Mouse (Mus musculus) left cerebral cortex, postnatal 25 days (tissue): ENCODE results near the gene Krtap7-1. TPM values are rescaled to one million over a fixed set of nuclear protein-coding genes. Genes with fewer than 3 reads are reported as not detected.
A peak's percentile ranks its signal among the peaks of the same experiment; 100 is the strongest.

Experiments
- DNase-seq, 2 experiments: peaks; one replicate each; pipeline ENCODE4 v3.0.0; 2022; ENCODE audit warnings: low spot score in 2 of 2, mixed read lengths in 1 of 2
- intact Hi-C: fragments of 180-260 bp; cut with DNase I; formaldehyde crosslinking; loops from one replicate; pipeline ENCODE4 v1.15.1; 2025
- total RNA-seq, 2 experiments: library from RNA; stranded (reverse); gene quantifications; 2 replicates each; pipeline ENCODE4 v1.2.3; 2021

The Krtap7-1 gene
- not detected for total RNA-seq

DNA sequence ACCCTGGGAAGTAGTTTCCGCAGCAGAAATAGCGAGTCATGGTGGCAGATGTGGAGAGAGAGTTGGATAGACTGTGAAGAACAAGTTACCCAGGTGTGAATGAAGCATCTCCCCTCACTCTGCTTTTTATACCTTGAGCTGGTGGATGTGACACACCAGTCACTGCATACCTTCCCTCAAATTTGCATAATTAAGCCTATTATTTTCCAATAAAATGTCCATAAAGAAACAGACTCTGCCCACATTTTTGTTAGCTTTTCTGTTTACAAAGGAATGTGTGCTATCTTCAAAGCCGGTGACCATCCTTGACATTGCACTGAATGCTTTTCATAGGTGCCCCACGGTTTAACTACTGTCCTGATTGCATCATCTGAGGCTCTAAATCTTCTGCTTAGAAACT lies at the start of gene Krtap7-1:
Krtap7-1 (minus strand) TSS at position 101 of the 400 bp plus-strand sequence.
- intact Hi-C loops: no loop called here
- DNase-seq: no peak

- DNase-seq: peak in 1 of 2 experiments; percentile 55
- intact Hi-C loops: no loop called here
Measured at GRCm38 (mm10) chr16:89550298-89550697, 42.2 kb upstream of the Krtap7-1 start.

DNA sequence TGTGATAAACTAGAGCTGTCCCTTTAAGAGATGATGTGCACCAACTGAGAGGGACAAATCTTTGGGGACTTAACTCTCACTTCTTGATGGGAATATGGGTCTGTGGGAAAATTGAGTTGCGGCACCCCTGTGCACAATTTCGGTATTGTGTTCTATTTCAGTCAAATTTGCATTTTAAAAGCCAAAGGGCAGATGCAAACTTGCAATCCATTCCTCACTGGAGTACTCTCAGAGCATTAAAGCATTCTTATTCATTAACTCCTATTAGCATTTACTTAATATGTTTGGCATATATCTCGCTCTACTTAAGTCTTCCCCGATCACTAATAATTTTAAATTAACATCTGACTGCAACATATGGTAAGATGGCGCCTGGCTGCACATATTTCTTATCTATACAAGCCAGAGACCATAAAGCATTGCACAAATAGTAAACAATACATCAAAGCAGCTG lies 29.9 kb upstream of the Krtap7-1 start:
- intact Hi-C loops: no loop called here
- DNase-seq: no peak

DNA sequence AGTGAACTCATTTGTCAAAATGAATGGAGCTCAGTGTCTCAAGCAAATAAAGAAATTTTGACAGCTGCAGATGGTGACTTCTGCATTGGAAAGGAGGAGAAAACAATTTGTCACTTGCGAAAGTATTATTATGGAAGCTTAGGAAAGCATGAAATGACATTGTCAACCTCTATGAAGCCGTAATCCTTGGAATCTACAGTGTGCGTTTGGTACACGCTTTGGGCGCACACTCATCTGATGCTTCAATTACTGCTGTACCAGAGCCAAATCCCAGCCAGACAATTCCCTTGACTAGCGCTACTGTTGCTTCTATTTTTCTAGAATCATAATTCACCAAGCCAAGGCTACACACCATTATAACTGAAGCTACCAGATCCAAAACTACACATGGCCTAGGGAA lies 29.2 kb upstream of the Krtap7-1 start:
- DNase-seq: no peak
- intact Hi-C loops: no loop called here

DNA sequence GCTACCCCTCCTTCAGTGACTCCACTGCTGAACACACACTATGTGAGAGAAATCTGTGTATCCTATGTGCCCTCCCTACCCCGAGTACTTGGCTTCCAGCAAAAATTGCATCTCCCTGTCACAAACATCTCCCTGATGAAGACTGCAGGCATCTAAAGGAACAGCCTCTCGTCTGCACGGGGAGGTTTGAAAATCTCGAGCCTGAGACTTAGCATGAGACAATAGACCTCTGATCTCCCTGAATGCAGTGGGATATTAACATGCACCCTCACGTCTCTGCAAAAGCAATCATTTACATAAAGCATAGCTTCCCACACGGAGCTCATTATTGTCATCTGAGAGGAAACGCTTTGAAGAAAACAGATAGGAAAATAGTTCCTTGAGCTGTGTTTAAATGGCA lies 22.4 kb upstream of the Krtap7-1 start:
- DNase-seq: peak; percentile 17 to 35
- intact Hi-C loops: loop anchor here (5.0 kb wide), 1 partner anchor 232 kb away; no protein-coding TSS in a partner anchor

DNA sequence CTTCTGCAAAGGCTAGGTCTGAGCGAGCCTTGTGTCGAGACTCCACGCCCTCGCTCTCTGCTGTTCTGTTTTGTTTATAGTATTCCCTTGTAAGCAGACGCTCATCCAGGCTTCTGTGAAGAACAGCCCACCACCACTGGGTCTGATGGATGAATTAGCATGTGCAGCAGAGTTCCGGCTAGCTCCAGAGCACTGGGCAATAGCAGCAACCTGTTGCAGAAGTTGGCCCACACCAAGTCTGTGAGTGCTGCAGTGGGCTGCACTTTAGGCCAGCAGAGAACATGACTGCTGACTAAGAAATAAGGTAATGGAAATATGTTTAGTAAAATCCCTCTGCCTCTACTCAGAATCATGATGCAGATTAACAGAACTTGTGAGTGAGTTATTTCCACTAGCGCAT lies 21.7 kb upstream of the Krtap7-1 start:
- intact Hi-C loops: loop anchor here (5.0 kb wide), 1 partner anchor 232 kb away; no protein-coding TSS in a partner anchor
- DNase-seq: no peak

- intact Hi-C loops: no loop called here
- no peak for DNase-seq
Measured at GRCm38 (mm10) chr16:89528380-89528779, 20.3 kb upstream of the Krtap7-1 start.

- DNase-seq: no peak
- intact Hi-C loops: no loop called here
Measured at GRCm38 (mm10) chr16:89520996-89521395, 12.9 kb upstream of the Krtap7-1 start.

GRCm38 (mm10) chr16:89520555-89520954 lies 12.4 kb upstream of the Krtap7-1 start:
- intact Hi-C loops: no loop called here
- DNase-seq: peak in 1 of 2 experiments; percentile 32

- no peak for DNase-seq
- intact Hi-C loops: no loop called here
Measured at GRCm38 (mm10) chr16:89520091-89520490, 12.0 kb upstream of the Krtap7-1 start.

GRCm38 (mm10) chr16:89517635-89518034 lies 9.5 kb upstream of the Krtap7-1 start:
- DNase-seq: peak in 1 of 2 experiments; percentile 40
- intact Hi-C loops: loop anchor here (10.0 kb wide), 1 partner anchor 1143 kb away; no protein-coding TSS in a partner anchor

DNA sequence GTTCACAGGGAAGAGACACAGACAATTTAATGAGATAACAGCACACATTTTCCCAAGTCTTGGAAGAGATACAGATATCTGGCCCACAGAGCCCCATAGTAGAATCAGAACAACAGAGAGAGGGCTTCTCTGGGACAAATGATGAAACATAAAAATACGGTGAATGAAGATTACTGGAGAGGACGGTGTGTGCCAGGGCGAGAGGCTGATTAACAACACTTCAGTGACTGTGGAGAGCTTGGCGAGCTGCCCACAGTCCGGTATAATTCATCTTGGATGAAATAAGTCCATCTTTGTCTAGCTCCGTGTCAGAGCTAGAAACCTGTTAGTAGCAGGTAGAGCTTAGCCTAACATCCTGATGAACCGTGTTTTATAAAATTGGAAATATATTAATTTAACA lies 5.3 kb upstream of the Krtap7-1 start:
- intact Hi-C loops: loop anchor here (10.0 kb wide), 1 partner anchor 1139 kb away; no protein-coding TSS in a partner anchor
- DNase-seq: no peak

DNA sequence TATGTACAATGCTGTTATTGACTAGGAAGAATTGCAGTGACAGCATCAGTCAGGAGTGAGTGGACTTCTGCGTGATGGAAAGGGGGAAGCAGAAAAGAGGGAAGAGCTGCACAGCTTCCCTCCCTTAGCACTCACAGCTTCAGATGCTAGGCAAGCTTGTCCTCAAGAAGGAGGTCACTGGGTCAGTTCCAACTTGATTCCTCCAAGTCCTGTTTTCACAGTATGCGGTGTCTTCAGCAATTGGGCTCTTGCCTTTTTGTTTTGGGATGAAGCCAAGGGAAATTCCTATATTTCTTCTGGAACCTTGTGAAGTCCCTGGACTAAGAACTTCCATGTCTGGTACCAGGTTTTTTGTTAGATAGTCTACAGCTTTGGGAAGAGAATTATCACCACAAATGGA lies 4.6 kb downstream of the Krtap7-1 start:
- no peak for DNase-seq
- intact Hi-C loops: no loop called here

DNA sequence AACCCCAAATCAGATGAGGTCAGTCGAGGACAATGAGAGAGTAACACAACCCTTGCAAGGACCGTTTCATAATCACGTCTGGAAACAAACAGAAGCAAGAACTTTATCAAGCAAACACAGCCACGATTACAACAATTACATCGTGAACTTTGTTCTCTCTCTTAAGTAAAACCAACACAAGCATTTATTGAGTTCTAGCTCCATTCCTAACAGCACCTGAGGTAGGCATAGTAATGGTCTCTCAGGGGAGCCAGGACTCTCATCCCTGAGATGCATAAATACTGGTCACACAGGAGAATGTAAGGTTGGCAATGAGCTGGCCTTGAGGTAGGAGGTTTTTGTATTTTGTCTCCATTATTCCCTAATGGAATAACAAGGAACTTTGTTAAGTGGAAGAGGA lies 6.3 kb downstream of the Krtap7-1 start:
- no peak for DNase-seq
- intact Hi-C loops: no loop called here

GRCm38 (mm10) chr16:89497002-89497401 lies 11.1 kb downstream of the Krtap7-1 start:
- intact Hi-C loops: no loop called here
- peak in 1 of 2 experiments; percentile 72 for DNase-seq

DNA sequence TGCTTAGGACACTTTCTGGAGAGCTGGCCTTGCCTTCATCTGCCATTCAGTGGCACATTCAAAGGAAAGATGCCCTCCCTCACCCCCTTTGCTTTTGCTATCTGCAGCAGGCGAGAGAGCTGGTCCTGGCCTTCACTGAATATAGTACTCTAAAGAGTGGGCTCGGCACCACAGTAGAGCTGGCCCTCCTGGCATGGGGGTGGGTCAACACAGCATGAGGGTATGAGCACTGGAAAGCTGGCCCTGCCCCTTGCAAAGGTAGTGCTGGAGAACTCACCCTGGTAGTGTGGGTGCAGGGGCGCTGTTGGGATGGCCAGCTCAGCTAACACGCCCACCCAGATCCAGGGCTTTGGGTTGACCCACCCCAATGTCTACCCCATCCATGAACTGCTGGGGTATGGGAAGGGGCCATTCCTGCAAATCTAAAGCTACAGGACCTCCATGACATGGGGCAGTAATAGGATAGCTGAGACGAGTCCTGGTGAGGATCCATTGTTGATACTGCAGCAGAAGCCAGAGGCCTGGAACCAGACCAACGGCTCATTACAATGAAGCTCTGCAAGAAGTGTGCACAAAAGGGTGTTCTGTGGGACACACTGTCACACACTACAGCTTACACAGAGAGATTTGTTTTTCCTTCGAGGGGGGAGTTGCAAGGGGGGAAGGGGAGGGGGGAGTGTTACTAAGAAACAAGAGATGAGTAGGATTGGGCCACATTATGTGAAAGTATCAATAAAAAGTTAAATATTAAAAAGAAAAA lies 12.5 kb downstream of the Krtap7-1 start:
- DNase-seq: no peak
- intact Hi-C loops: no loop called here

DNA sequence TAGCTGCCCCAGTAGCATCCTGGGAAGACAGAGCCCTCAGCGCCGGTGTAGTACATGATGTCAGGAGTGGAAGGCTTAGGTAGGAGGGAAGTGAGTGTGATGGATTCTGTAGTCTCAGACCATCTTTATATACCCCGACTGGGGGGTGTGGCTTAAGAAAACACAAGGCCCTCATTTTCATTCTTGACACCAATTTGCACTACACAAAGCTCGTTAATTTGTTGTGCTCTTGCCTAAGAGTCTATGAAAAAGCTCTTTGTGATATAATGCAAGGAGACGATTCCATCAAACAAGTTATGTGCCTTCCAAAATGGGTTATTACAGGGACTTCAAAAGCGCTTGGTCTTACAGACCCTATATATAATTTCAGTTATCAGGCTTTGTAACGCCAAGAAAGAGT lies 20.3 kb downstream of the Krtap7-1 start, which contains the start of gene Krtap8-1:
Krtap8-1 (minus strand) TSS at position 101 of the 400 bp plus-strand sequence.
- no peak for DNase-seq
- intact Hi-C loops: no loop called here

- no peak for DNase-seq
- intact Hi-C loops: no loop called here
Measured at GRCm38 (mm10) chr16:89477679-89478314, 30.3 kb downstream of the Krtap7-1 start.

GRCm38 (mm10) chr16:89461189-89461588 lies 46.9 kb downstream of the Krtap7-1 start:
- DNase-seq: no peak
- intact Hi-C loops: no loop called here
